Mouse (Mus musculus): ENCODE measurements around the gene Ugt1a2.
"Not testable (repeated sequence)": the region's sequence is repeated elsewhere in the genome, so short reads cannot be mapped to it uniquely, and the experiment has no call there.

Ugt1a2 gene

DNA sequence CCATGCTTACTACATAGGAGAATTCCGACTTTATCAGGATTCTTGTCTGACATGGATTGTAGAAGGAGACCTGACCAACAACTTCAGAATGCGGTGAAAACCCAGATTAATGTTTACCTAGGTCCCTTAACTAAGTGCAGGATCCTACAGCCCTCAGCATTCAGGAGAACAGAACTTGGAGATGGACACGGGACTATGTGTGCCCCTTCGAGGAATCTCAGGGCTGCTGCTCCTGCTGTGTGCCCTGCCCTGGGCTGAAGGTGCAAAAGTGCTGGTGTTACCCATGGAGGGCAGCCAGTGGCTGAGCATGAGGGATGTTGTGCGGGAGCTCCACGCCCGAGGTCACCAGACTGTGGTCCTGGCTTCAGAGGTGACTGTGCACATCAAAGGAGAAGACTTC lies at the start of gene Ugt1a2:
Gene Ugt1a2 (plus strand): TSS at position 146 of the 400 bp plus-strand sequence.
- no peak for DNase-seq (ENCODE audit: low spot score)

DNA sequence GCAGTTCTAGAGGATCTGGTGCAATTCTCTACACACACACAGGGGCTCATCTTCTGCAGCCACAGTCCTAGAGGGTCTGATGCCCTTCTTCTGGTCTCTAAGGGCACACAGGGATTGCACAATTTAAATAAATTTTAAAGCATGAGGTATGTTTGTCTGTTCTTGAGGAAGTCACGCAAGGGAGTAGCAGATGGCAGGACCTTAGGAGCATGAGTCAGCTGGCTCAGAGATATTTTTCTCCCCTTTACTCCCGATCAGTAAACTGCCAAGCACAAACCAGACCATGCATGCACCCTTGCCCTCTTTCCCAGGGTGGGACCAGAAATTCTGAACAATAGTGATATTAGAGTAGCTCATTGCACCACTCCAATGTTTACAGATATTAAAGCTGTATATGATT lies 42.0 kb upstream of the Ugt1a2 start:
- no peak for DNase-seq (ENCODE audit: low spot score)

DNA sequence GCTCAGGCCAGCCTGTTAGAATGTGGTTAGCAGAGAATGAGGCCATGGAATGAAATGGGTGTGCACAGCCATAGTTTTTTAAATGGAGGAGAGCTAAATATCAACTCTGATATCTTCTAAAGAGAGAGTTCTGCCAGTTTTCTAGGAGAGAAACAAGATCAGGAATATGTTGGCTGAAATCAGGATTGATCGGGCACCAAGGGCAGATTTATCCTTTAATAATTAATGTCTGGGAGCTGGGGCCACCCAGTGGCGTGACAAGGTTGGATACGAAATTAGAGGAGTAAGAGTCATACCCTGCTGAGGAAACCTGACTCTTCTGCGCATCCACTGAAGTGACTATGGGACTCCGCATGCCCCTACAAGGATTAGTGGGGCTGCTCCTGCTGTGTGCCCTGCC lies 34.7 kb upstream of the Ugt1a2 start, which contains the start of gene Ugt1a5:
Gene Ugt1a5 (plus strand): TSS at position 302 of the 400 bp plus-strand sequence.
- DNase-seq (ENCODE audit: low spot score): no peak

DNA sequence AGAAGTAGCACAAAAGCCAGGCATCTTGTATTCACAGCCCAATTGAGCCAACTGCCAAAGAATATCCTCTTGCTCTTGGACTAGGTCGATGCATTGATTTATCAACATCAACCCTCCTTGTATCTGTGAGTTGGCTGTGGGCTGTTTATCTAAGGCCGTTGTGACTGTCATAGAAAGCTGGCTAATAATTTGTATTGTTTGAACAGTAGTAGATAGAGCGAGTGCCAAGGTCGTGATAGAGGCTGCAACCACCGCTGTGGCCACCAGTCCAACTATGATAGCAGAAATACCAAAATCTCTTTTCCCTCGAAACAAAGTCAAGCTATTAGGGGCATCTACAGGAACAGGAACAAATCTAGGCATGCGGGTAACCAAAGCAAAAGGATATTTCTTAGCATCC lies 28.2 kb upstream of the Ugt1a2 start:
- not testable (repeated sequence) for DNase-seq (ENCODE audit: low spot score)

DNA sequence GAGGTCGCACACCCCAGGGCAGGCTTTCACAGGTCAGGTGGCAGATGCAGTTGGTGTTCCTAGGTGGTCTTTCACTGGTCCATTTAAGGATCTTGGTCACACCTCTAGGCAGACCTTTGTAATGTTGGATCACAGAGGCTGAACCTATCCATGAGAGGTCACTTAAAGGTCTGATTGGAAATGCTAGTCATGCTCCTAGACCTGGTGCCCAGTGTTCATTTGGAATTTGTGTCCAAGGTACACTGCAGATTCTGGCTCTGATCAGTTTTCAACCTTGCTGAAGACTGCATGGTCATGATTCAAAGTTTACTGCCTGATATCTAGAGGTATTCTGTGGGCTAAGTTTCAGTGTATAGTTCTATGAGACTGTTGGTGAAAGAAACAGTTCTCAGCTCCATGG lies 20.7 kb upstream of the Ugt1a2 start:
- DNase-seq (ENCODE audit: low spot score): no peak

DNA sequence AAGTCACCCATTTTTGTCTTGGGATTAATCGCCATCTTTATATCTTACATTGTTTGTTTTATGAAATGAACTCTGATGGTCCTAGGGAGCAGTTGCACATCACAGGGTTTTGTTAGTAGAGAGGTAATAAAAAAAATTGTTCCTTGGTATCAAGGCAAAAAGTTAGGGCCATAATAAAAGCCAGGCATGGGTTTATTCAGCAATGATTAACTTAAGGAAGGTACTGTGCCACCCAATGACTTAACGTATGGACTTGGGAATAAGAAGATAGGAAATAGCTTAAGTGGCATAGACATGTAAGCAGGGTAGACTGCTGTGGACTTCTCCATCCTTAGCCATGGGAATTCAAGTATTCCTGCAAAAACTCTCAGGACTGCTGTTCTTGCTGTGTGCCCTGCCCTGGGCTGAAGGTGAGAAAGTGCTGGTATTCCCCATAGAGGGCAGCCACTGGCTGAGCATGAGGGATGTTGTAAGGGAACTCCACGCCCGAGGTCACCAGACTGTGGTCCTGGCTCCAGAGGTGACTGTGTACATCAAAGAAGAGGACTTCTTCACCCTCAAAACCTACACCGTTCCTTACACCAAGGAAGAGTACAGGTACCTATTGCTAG lies 14.0 kb upstream of the Ugt1a2 start:
- DNase-seq (ENCODE audit: low spot score): no peak

DNA sequence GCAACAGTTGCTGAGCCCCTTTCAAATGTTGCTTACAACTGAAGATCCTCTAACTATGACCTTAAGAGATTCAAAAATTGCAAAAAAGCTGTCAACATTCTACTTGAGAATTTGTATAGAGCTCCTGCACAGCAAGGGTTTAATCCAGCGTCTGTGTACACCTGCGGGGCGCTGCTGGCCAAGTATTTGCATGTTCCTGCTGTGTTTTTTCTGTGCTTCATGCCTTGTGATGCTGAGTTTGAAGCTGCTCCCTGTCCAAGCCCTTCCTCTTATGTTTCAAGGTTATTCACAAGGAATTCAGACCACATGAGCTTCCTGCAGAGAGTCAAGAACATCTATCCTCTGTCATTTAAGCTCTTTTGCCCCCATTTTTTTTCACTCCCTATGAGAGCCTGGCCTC lies 8.3 kb upstream of the Ugt1a2 start:
- DNase-seq (ENCODE audit: low spot score): no peak

DNA sequence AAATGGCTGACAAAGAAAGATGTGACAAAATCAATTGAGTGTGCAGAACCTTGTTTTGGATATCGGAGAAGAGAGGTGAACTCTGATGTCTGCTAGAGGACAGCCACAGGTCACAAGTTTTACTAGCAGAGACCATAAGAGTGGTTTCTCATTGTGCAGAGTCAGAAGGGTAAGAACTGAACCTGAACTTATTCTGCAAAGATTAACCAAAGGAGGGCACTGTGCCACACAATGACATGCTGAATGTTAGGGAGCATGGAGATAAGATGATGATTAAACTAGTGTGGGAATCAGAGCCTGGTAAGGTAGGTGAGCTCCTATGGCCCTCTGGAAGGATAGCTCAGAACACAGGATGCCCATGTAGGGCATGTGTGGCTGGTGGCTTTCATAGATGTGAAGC lies 4.7 kb upstream of the Ugt1a2 start:
- DNase-seq (ENCODE audit: low spot score): no peak

DNA sequence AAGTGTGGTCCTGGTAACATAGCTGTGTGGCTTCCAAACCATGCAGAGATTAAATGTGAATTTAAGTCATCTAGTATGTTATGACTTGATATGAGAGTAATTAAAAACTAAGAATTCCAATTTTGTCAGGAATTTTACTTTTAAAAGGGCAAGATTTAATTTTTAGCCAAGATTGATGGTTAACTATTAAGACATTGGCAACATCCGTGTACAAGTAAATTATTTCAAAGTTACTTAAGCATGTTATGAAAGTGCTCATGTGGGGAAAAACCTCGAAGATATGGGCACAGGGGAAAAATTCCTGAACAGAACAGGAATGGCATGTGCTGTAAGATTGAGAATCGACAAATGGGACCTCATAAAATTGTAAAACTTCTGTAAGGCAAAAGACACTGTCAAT lies 3.0 kb upstream of the Ugt1a2 start:
- DNase-seq (ENCODE audit: low spot score): no peak

DNA sequence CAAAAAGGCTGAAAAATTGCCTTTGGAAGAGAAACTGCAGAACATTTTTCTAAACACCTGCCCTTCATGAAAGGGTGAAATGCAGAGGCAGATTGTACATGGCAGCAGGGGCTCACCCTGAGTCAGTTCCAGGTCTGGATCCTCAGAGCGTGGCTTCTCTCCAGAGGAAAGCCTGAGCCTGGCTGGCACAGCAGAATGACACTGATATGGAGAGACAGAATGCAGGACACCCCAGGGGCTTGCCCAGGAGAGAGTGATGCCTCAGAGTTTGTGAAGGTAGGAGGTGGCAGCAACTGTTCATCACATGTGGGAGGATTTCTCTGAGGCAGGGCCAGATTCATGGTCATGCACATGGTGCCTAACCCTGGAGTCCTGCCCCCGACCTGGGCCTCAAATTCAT lies 405 bp upstream of the Ugt1a2 start:
- no peak for DNase-seq (ENCODE audit: low spot score)

DNA sequence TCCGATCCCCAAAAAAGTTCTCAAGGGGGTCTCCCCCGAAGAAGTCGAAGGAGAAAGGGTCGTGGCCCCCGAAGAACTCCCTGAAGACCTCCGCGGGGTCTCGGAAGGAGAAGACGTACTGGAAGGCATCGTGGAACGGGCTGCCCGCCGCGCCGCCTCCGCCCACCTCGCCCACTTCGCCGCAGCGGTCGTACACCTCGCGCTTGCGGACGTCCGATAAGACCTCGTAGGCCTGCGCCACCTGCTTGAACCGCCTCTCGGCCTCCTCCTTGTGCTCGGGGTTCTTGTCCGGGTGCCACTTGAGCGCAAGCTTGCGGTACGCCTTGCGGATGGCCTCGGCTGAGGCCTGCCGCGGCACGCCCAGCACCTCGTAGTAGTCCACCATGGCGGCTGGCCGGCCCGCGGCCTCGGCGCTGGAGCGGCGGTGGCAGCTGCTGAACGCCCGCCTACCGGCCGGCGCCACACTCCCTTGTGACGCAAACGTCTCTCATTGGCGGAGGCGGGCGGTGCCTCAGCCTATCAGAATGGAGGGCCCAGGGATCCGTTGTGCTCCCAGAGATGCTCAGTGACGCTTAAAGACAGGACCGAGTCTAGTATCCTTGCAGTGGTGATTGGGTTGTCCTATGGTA lies 5.0 kb downstream of the Ugt1a2 start, which contains the start of gene Dnajb3:
Gene Dnajb3 (minus strand): TSS at position 489 of the 629 bp plus-strand sequence.
- peak; percentile 71 for DNase-seq (ENCODE audit: low spot score)

DNA sequence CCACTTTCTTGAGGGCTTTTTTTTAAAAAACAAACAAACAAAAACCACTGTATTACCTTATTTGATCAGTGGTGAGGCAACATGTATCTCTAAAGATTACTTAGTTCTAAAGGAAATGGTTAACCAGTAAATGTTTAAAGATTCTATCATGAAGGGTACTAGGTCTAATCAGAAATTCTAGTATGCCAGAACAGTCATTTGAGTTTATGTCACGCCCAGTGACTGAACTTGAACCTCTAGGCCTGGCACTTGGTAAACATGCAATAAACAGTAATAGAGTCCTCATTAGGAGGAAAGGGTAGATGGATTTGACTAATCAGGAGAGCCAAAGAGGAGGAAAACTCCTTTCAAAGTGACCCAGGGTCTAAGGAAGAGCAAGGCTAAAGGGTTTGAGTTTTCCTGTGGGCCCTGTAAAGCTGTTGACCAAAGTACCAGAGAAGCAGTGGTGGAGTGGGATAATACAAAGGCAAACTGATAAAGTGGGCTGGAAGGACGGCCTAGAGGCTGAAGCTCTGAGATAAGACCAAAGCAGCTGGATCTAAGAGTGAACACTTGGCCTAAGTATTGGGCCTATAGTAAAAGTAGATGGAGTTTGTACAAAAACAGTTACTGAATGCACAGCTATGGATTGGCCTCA lies 6.6 kb downstream of the Ugt1a2 start:
- peak; percentile 53 for DNase-seq (ENCODE audit: low spot score)

DNA sequence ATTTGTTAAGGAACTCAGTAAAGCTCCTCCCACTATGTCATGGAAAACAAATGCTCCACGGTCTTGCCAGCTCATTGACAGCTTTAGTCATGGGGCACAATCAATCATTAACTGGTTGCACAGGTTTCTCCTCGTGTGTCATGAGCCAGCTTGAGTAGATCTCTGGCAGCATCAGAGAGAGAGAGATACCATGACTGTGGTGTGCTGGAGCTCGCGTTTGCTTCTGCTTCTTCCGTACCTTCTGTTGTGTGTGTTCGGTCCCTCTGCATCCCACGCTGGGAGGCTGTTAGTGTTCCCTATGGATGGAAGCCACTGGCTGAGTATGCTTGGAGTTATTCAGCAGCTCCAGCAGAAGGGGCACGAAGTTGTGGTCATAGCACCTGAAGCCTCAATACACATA lies 11.4 kb downstream of the Ugt1a2 start, which contains the start of gene Ugt1a1:
Gene Ugt1a1 (plus strand): TSS at position 148 of the 400 bp plus-strand sequence.
- DNase-seq (ENCODE audit: low spot score): no peak

DNA sequence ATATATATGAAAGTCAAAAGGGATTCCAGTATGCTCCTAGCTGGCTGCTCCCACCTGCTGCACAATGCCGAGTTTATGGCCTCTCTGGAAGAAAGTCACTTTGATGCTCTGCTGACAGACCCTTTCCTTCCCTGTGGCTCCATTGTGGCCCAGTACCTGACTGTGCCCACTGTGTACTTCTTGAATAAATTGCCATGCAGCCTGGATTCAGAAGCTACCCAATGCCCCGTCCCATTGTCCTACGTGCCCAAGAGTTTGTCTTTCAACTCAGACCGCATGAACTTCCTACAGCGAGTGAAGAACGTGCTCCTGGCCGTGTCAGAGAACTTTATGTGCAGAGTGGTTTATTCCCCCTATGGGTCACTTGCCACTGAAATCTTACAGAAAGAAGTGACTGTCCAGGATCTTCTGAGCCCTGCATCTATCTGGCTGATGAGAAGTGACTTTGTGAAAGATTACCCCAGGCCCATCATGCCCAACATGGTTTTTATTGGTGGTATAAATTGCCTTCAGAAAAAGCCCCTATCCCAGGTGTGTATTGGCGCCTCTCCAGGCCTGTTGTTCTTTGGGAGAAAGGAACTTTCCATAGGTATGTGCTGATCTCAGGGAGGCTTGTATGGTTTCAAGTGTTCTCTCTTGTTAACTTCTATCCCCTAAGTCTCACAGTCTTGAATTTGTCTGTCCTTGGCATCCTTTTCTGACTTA lies 12.1 kb downstream of the Ugt1a2 start:
- DNase-seq (ENCODE audit: low spot score): no peak

DNA sequence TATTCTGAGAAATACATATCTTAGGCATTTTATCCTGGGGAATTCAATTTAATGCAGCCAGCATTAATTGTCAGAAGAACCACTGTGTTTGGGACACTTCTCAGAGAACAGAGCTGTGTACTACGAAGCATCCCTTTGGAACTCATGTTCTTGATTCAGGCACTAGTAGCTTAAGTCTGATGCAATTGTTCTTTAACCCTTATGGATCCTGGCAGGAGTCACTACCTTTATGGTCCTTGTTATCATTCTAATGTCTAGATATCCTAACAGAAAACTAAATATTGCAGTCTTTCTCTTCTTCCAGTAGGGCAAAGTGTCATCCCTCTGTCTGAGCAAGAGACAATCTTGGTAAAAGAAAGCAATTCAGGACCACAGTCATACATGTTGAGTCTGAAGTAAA lies 12.7 kb downstream of the Ugt1a2 start:
- DNase-seq (ENCODE audit: low spot score): no peak

DNA sequence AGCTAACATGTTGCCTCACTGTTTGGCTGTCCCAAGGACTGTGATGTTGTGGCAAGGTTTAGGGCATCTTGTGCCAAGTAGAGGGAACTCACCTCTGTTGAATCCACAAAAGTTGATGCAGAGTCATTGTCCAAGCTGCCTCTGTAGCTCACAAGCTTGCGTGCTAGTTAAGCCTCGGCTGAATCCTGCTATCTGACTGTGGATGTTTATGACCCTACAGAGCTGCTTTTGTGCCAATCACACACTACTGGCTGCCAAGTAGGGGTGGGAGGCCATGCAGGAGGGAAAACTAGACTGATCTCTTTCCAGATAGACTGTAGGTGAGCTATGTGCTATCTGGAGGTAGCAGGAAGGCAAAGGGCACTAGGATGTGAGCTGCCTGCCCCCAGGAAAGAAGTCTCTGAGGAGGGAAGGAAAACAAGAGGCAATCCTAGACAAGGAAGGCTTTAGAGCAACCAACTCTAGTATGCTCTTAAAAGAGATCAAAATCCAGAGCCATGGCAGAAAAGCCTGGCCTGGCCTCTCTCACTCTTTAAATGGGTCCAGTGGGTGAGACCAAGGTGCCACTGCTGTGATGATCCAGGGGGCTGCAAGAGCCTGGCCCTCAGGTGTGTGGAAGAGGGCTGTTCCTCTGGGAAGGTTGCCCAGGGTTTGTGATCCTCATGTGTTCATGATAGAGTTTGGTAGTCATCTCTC lies 13.5 kb downstream of the Ugt1a2 start:
- no peak for DNase-seq (ENCODE audit: low spot score)

DNA sequence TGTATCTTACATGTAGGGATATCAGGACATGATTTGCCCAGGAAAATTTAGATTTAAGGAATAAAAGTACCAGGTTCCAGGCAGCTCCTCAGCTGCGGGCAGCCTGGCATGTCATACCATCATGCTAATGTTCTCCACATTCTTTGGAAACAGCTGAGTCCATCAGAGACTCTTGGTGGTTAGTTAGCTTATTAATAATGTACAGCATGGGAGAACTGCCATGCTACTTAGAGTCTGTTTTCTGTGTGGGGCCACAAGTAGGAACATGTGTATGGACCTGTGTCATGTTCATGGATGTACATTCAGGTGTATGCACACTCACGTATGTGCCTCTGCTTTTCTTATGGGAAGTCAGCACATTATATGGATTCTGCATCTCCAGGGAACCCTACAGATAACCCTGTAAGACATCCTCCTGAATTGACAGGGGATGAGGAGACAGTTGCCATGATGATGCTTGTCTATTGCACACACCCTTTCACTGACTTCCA lies 14.1 kb downstream of the Ugt1a2 start:
- DNase-seq (ENCODE audit: low spot score): no peak

DNA sequence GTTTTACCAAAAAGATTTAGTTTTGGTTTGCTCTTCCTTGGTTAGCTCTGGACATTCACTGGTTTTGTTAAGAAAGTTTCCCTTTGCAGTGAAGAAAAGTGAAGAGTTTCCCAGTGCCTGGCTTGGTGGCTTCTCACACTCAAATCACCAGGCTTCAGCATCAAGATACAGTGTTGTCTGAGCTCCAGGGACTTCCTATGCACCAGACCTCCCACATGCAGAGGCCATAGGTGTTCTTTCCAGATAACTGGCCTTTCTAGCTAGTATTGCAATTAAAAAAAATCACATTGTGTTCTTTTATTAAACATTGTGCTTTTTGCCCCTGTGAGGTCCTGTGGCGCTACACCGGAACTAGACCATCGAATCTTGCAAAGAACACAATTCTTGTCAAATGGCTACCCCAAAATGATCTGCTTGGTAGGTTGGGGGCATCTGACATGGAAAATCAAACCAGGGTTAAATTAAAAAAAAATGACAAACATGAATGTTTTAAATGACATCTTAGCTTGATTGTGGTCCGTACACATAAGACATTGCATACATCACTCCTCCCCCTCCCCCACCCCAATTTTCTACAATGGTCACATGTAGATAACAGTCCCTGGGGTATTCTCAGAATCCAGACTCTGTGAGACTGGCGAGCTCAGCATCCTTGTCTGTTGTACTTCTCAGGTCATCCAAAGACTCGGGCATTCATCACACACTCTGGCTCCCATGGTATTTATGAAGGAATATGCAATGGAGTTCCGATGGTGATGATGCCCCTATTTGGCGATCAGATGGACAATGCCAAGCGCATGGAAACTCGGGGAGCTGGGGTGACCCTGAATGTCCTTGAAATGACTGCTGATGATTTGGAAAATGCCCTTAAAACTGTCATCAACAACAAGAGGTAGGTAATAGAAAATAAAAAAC lies 15.3 kb downstream of the Ugt1a2 start:
- no peak for DNase-seq (ENCODE audit: low spot score)

DNA sequence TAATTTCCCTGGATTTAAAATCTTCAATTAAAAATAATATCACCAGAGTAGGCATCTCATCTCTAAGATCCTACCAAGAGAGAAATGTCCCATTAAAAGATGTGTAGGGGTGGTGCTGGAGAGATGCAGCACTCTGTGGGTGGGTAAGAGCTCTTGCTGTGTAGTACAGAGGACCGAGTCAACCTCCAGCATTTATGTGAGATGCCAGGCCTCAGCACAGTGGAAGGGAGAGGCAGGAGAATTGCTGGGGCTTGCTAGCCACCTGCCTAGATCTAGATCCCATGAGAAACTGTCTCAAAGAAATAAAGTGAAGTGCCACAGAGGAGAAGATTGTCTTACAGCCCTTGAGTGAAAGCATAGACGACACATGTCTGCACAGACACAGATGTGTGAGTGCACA lies 16.1 kb downstream of the Ugt1a2 start:
- no peak for DNase-seq (ENCODE audit: low spot score)

DNA sequence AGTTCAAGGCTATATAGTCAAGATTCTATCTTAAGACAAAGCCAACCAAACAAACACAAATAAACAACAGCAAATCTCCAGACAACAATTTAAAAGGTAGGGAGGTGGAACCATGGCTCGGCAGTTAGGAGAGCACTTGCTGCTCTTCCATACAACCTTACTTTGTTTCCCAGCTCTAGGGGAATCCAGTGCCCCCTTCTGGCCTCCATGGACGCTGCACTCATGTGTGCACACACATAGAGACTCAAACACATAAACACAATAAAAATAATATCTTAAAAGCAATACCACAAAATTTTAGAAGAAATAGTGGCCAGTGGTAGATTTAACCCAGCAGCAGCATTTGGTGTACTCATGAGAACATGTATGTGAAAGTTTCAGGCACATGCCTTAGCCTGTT lies 16.7 kb downstream of the Ugt1a2 start:
- DNase-seq (ENCODE audit: low spot score): no peak

DNA sequence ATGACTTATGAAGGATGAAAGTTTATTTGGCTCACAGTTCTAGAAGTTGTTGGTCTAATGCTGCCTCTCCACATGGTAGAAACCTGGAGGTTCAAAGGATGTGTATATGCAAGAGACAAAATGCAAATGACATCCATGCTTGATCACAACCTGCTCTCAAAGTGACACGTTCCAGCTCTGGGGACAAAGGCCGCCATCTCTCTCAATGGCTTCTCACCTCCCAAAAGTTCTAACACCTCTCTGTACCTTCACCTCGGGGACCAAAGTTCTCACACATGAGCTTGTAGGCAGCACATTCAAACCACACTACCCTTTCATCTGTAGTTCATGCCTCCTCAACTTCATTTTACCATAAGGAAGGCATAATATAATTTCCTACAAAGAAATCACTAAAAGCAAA lies 17.2 kb downstream of the Ugt1a2 start:
- DNase-seq (ENCODE audit: low spot score): no peak

Data from spleen, adult 12 weeks (tissue).